In the genomic region with DNA sequence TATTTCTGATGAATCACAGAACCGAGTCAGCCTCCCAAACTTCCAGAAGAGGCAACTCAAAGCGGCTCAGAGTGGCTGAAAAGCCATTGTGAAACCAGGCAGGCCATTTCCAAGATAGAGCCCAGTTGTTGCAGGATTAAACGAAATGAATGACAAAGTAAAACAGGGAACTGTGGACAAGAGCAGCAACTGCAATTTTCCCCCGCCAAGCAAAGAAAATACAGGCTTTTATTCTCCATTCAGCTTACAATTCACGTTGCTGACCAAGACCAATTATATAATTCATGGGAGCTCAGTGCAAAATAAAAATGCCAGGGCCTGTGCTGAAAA, we compare ENCODE assay signal across 8 mouse cellular contexts. TPM values are rescaled to one million over a fixed set of nuclear protein-coding genes. Genes with fewer than 3 reads are reported as not detected.
DNase-seq lines count a peak whose midpoint lies in the region; ATAC-seq and TF ChIP-seq lines count a peak whose summit lies in the region.

No protein-coding gene starts in this region.

- WGBS in liver, embryonic 11.5 days = 24% methylated on average over 5 of the region's 5 CpGs
- 15% methylated on average over 5 of the region's 5 CpGs for WGBS in heart, postnatal 0 days
- 4% methylated on average over 5 of the region's 5 CpGs for WGBS in midbrain, embryonic 15.5 days

- H3K36me3 ChIP-seq in liver, embryonic 11.5 days (ENCODE audit: control insufficient read depth, insufficient read depth, low read length) = no peaks in the 10 kb centered on the region
- no peaks in the 10 kb centered on the region for H3K36me3 ChIP-seq in heart, postnatal 0 days (replicated peaks; ENCODE audit: control insufficient read depth, insufficient read depth, low read length)
- H3K36me3 ChIP-seq in midbrain, embryonic 15.5 days (replicated peaks) = no peaks in the 10 kb centered on the region

- no peaks in the 10 kb centered on the region for H3K27me3 ChIP-seq in liver, embryonic 11.5 days (replicated peaks; ENCODE audit: control insufficient read depth, insufficient read depth, low read length)
- no peaks in the 10 kb centered on the region for H3K27me3 ChIP-seq in heart, postnatal 0 days (ENCODE audit: control insufficient read depth, insufficient read depth, low read length)
- H3K27me3 ChIP-seq in midbrain, embryonic 15.5 days (replicated peaks) = no peaks in the 10 kb centered on the region

- no peak overlapping the region for H3K27ac ChIP-seq in liver, embryonic 11.5 days (ENCODE audit: low read depth, low read length)
- H3K27ac ChIP-seq in heart, postnatal 0 days (ENCODE audit: low read depth) = peak overlapping the region; percentile 80
- peak overlapping the region; percentile 71 for H3K27ac ChIP-seq in midbrain, embryonic 15.5 days

- H3K4me3 ChIP-seq in liver, embryonic 11.5 days (ENCODE audit: low read depth, low read length) = peak overlapping the region; percentile 30; the same call in 1 of the 2 replicates
- peak overlapping the region; percentile 66 for H3K4me3 ChIP-seq in heart, postnatal 0 days (ENCODE audit: low read depth, low read length)
- H3K4me3 ChIP-seq in midbrain, embryonic 15.5 days = peak overlapping the region; percentile 43

- peak overlapping the region; percentile 47; the same call in 1 of the 2 replicates for H3K4me2 ChIP-seq in liver, embryonic 11.5 days
- peak overlapping the region; percentile 82 for H3K4me2 ChIP-seq in heart, postnatal 0 days (ENCODE audit: low read depth, low read length)
- peak overlapping the region; percentile 65 for H3K4me2 ChIP-seq in midbrain, embryonic 15.5 days

- no peaks in the 10 kb centered on the region; the same call in 1 of the 2 replicates for H3K4me1 ChIP-seq in liver, embryonic 11.5 days (replicated peaks; ENCODE audit: control insufficient read depth, insufficient read depth, low read length)
- no peaks in the 10 kb centered on the region; the same call in 1 of the 2 replicates for H3K4me1 ChIP-seq in heart, postnatal 0 days (ENCODE audit: control insufficient read depth, insufficient read depth)
- peaks cover 10% of the 10 kb centered on the region for H3K4me1 ChIP-seq in midbrain, embryonic 15.5 days

- DNase-seq in liver, embryonic 11.5 days (ENCODE audit: low spot score) = no peak
- DNase-seq in liver = no peak
- DNase-seq in embryo, embryonic 10.5 days (ENCODE audit: low spot score) = peak; percentile 60
- peak; percentile 18 for DNase-seq in heart, postnatal 0 days (ENCODE audit: low spot score)
- peak; percentile 6 to 55 for DNase-seq in layer of hippocampus, postnatal 14 days (ENCODE audit: low spot score in 2 of 2)
- no peak for DNase-seq in frontal cortex, postnatal 10 days (ENCODE audit: low spot score in 2 of 2)
- no peak for DNase-seq in spleen, postnatal 4 days (ENCODE audit: low spot score in 2 of 2)

- H3K9me3 ChIP-seq in liver, embryonic 11.5 days (ENCODE audit: control insufficient read depth, low read length) = no peaks in the 10 kb centered on the region
- no peaks in the 10 kb centered on the region for H3K9me3 ChIP-seq in heart, postnatal 0 days (replicated peaks; ENCODE audit: control insufficient read depth, low read length)
- no peaks in the 10 kb centered on the region for H3K9me3 ChIP-seq in midbrain, embryonic 15.5 days

- no peak for TF ChIP-seq EP300 in heart, postnatal 0 days (IDR thresholded peaks at IDR 0.05; ENCODE audit: low read depth)

- ATAC-seq in liver, embryonic 11.5 days (replicated peaks; ENCODE audit: low FRiP score) = no peak
- no peak for ATAC-seq in heart, postnatal 0 days (ENCODE audit: insufficient read depth, low read depth)
- ATAC-seq in midbrain, embryonic 15.5 days (replicated peaks) = peak; percentile 41; the same call in 1 of the 2 replicates

- no peak for TF ChIP-seq CTCF in heart, postnatal 0 days (IDR thresholded peaks at IDR 0.05; ENCODE audit: low read depth)

- no peak overlapping the region for H3K9ac ChIP-seq in liver, embryonic 11.5 days (ENCODE audit: low read depth, low read length)
- H3K9ac ChIP-seq in heart, postnatal 0 days (replicated peaks; ENCODE audit: low read depth, low read length) = peak overlapping the region; percentile 68
- peak overlapping the region; percentile 44 for H3K9ac ChIP-seq in midbrain, embryonic 15.5 days

RNA-seq across cellular contexts. Expression of gene Lix1, which starts 46.9 kb away (rescaled TPM):
- 2.8 and 3.9 TPM in 2 replicates for polyA plus RNA-seq in liver, embryonic 11.5 days (2014; fragmentation: Nextera tagmentation; extraction: Ambion mirVana)
- 2.1 and 2.5 TPM in 2 replicates for total RNA-seq in heart, postnatal 0 days (2014; rRNA removed; ENCODE audit: low replicate concordance)
- polyA plus RNA-seq in heart, postnatal 0 days (2015; fragmentation: Nextera tagmentation; extraction: Ambion mirVana) = 6.9 and 8.3 TPM in 2 replicates
- 10 to 100 TPM; 75.6 to 77.4 TPM for total RNA-seq in layer of hippocampus, postnatal 14 days (2021)
- polyA plus RNA-seq in midbrain, embryonic 15.5 days (2015; fragmentation: Nextera tagmentation; extraction: Ambion mirVana) = 10.0 and 11.4 TPM in 2 replicates

Comparison
In these comparisons a context has a peak if more than half of its experiments do, and no peak if none do; other contexts are left out.
1. DNase-seq: peak in embryo, embryonic 10.5 days (single experiment), heart, postnatal 0 days (single experiment) and layer of hippocampus, postnatal 14 days (2 of 2); none in liver, embryonic 11.5 days (single experiment), liver (single experiment), frontal cortex, postnatal 10 days (0 of 2) and spleen, postnatal 4 days (0 of 2).
2. Peak in every context shown above with its lines, with median percentiles within 50 percentile points of each other: H3K4me2 ChIP-seq and H3K4me3 ChIP-seq.